Mouse (Mus musculus) erythroid progenitor cell, adult 5-6 weeks (primary cell): Measurements from ENCODE around the gene Nlrx1. TPM values are rescaled to one million over a fixed set of nuclear protein-coding genes. Genes with fewer than 3 reads are reported as not detected.

Experiments
- ATAC-seq: replicated peaks from 2 replicates; pipeline ENCODE4 v1.8.0; 2016; ENCODE audit warnings: moderate number of reproducible peaks, mild to moderate bottlenecking, moderate TSS enrichment, inconsistent platforms; ENCODE audit not compliant: poor library complexity, low FRiP score, severe bottlenecking
- total RNA-seq, 2 experiments: library from RNA; stranded (forward) in 1 of 2; stranded (reverse) in 1 of 2; fragments of 150-400 nt in 1 of 2; fragments of 186-747, 209-891 nt in 1 of 2; gene quantifications; 2 replicates each; pipeline versions ENCODE4 v1.2.3 to v1.2.4; 2015 to 2017; ENCODE audit warnings: low replicate concordance in 2 of 2

Gene Nlrx1
- total RNA-seq, 2 experiments from 2014 or later: 0.84 to 1.2 TPM

DNA sequence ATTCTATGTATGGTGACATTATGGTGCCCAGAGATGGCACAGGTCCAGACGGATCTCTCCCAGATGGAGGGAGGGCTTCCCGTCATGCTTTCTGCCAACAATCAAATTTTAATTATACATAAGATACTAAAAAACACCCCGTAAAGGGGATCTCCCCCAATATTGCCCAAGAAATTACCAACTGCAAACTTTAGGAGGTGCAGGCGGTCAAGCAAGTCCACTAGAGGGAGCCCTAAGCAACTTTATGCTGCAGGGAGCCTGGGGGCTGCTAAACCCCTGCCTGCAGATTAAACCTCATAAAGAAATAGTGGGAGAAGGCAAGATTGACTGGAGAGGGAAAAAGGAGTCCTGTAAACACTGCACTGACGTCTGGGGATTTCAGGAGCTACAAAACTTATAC lies 29.0 kb downstream of the Nlrx1 start:
- ATAC-seq: no peak; the same call in 1 of the 2 replicates

DNA sequence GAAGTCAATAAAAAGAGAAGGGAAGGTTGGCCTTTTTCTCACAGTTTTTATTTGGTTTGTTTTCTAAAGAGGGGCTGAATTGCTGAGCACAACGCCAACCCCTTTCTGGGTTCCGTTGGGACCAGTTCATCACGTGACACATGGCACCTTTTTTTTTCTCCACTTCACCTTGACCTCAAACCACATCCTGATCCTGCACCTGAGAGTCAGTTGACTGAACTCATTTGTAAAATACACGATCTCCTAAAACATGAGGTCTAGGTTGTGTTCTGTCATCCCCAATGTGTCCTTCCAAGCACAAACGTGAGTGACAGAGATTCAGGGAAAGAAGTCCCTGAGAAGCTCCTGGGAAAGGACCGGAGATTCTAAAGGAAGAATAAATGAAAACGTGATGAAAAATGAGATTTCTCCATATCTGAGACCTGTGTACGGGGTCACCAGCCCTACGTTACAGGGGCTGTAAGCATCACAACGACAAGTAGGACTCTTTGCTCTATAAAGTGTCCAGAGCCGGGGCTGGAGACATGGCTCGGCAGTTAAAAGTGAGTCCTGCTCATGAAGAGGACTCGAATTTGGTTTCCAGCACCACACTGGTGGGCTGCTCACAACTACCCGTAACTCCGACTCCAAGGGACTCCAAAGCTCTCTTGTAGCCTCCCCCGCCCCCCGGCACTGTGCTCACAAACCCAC lies 29.8 kb downstream of the Nlrx1 start:
- ATAC-seq: no peak

- no peak for ATAC-seq
These were observed 31.3 kb downstream of the Nlrx1 start for GRCm38 (mm10) chr9:44237128-44237527.

DNA sequence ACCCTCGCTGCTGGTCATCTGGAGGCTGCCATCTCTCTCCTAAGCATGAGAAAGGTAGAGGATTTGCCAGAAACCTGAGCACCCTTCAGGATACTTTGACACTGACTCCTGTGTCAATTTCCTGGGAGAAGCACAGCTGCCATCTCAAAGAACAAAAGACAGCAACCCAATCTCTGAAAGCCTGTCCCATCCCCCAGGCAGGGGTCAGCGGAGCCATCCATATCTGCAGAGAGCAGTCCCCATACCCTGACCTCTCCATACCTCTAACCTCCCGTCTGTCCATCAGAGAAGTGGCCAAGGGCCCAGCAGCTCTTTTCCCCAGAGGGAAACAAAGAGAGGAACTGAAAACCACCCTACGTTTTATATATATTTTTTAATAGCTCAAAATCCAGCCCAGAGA lies 31.8 kb downstream of the Nlrx1 start:
- ATAC-seq: no peak

DNA sequence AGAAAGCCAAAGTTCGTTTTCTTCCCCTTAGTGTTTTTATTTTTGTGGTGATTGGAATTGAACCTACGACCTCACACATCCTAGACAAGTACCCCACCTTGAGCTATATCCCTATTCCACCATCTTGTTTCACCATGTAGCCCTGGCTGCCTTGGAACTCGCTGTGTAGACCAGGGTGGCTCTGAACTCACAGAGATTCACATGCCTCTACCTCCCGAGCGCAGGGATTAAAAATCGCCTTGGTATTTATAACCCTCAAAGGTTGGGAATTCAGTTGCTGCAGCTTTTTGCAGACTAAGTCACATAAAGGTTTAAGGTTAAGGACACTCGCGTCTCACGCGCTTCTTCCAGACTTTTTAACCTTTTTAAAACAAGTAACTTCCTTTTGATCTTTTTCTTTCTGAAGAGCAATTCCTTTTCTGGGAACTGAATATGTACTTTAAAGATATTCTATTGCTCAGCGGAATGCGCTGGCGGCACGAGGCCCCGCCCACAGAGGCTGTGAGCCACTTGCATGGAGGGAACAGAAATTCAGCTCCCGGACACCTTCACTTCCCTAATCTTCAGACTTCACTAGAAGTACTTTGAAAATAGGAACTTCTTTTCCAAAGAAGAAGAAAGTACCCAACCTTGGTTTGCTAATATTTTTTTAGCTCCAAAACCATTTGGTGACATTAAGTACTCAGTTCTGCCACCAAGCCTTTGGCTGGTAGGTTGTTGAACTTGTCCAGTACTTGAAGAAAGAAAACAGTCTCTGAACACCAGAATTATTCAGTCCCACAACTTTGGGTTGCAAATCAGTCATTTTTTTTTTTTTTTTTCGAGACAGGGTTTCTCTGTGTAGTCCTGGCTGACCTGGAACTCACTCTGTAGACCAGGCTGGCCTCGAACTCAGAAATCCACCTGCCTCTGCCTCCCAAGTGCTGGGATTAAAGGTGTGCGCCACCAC lies 33.6 kb downstream of the Nlrx1 start:
- peak; percentile 76 for ATAC-seq

DNA sequence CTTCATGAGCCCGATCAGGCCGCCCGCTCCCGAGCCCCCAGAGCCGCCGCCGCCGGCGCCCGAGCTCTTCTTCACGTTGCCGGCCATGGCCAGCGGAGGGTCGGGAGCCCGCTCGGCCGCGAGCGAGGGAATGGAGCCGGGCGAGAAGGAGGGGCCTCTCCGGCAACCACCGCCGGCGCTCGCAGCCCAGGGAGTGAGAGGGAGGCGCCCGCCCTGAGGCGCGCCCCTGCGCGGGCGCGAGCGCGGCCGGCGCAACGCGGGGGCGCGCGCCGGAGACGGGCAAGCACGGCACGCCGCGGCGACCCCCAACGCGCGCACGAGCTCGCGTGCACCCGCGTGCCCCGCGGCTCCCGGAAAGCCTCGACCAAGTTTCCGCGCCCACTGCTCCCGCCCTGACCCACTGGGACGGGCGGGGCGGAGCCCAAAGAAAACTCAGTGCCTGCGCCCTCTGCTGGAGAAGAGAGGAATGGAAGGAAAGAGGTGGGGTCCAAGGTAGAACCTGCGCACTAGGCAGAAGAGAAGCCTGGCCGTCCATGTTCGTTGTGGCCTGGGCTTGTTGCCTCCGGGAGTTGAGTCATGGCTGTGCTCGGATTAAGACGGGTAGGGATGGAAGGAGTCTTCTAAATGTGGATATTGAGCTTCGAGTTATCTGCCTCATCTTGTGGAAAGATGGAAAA lies 34.5 kb downstream of the Nlrx1 start, which contains the start of gene Cbl:
Gene Cbl (minus strand): TSS at position 248 of the 677 bp plus-strand sequence.
- peak; percentile 85 for ATAC-seq

- ATAC-seq: peak; percentile 23
These were observed 35.2 kb downstream of the Nlrx1 start for GRCm38 (mm10) chr9:44233021-44233801.

GRCm38 (mm10) chr9:44231609-44232008 lies 36.8 kb downstream of the Nlrx1 start:
- ATAC-seq: no peak

DNA sequence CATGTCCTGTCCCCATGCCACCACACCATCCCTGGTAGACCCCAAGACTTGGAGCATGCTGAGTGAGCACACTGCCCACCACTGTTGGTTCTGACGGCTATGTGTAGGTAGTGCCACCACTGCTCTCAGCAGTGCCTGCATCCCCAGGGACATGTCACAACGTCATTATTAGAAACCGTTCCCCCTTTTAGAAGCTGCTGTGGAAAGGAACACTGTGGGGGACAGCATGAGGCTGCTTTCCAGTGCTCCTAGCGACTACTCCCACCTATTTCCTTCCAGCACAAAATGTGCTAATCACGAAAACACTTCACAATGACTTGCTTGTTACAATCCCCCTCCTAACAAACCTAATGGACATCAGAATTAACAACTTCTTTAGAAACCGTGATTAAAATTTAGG lies 42.4 kb downstream of the Nlrx1 start:
- ATAC-seq: no peak

GRCm38 (mm10) chr9:44213538-44213937 lies 54.9 kb downstream of the Nlrx1 start:
- ATAC-seq: no peak

- ATAC-seq: no peak
These were observed 56.0 kb downstream of the Nlrx1 start for GRCm38 (mm10) chr9:44212406-44212805.

- ATAC-seq: no peak
These were observed 59.0 kb downstream of the Nlrx1 start for GRCm38 (mm10) chr9:44209416-44209815.

GRCm38 (mm10) chr9:44207840-44208239 lies 60.6 kb downstream of the Nlrx1 start:
- no peak for ATAC-seq

Other genes starting within 250 kb of the Nlrx1 start
- 11.9 and 33.1 TPM in 2 replicates for gene Thy1, start 225.2 kb downstream of the Nlrx1 start, total RNA-seq (2015; ENCODE audit: low replicate concordance)
- gene Thy1, start 225.2 kb downstream of the Nlrx1 start, total RNA-seq (2017; ENCODE audit: low replicate concordance): 1.0 and 7.8 TPM in 2 replicates
- not detected in 2 replicates for gene Usp2, start 201.6 kb downstream of the Nlrx1 start, total RNA-seq (2015; ENCODE audit: low replicate concordance)
- 1.8 TPM in 1 of 2 replicates, not detected in the other for gene Usp2, start 201.6 kb downstream of the Nlrx1 start, total RNA-seq (2017; ENCODE audit: low replicate concordance)
- not detected in 2 replicates for gene Mfrp, start 166.9 kb downstream of the Nlrx1 start, total RNA-seq (2015; ENCODE audit: low replicate concordance)
- not detected in 2 replicates for gene Mfrp, start 166.9 kb downstream of the Nlrx1 start, total RNA-seq (2017; ENCODE audit: low replicate concordance)
- not detected in 2 replicates for gene C1qtnf5, start 161.4 kb downstream of the Nlrx1 start, total RNA-seq (2015; ENCODE audit: low replicate concordance)
- 1.4 TPM in 1 of 2 replicates, not detected in the other for gene C1qtnf5, start 161.4 kb downstream of the Nlrx1 start, total RNA-seq (2017; ENCODE audit: low replicate concordance)
- gene Gm49380, start 155.1 kb downstream of the Nlrx1 start, total RNA-seq (2015; ENCODE audit: low replicate concordance): not detected in 2 replicates
- gene Gm49380, start 155.1 kb downstream of the Nlrx1 start, total RNA-seq (2017; ENCODE audit: low replicate concordance): 1.4 TPM in 1 of 2 replicates, not detected in the other
- gene Rnf26, start 155.1 kb downstream of the Nlrx1 start, total RNA-seq (2015; ENCODE audit: low replicate concordance): 83.4 and 94.4 TPM in 2 replicates
- gene Rnf26, start 155.1 kb downstream of the Nlrx1 start, total RNA-seq (2017; ENCODE audit: low replicate concordance): 43.9 and 53.3 TPM in 2 replicates
- not detected in 2 replicates for gene Mcam, start 134.1 kb downstream of the Nlrx1 start, total RNA-seq (2015; ENCODE audit: low replicate concordance)
- gene Mcam, start 134.1 kb downstream of the Nlrx1 start, total RNA-seq (2017; ENCODE audit: low replicate concordance): 0.30 TPM in 1 of 2 replicates, not detected in the other
- 43.2 TPM in 2 replicates for gene Cbl, start 34.5 kb downstream of the Nlrx1 start, total RNA-seq (2015; ENCODE audit: low replicate concordance)
- 16.2 and 21.3 TPM in 2 replicates for gene Cbl, start 34.5 kb downstream of the Nlrx1 start, total RNA-seq (2017; ENCODE audit: low replicate concordance)
- not detected in 2 replicates for gene Ccdc153, start 27.9 kb downstream of the Nlrx1 start, total RNA-seq (2015; ENCODE audit: low replicate concordance)
- not detected in 2 replicates for gene Ccdc153, start 27.9 kb downstream of the Nlrx1 start, total RNA-seq (2017; ENCODE audit: low replicate concordance)
- gene Pdzd3, start 17.1 kb downstream of the Nlrx1 start, total RNA-seq (2015; ENCODE audit: low replicate concordance): not detected in 2 replicates
- gene Pdzd3, start 17.1 kb downstream of the Nlrx1 start, total RNA-seq (2017; ENCODE audit: low replicate concordance): not detected in 2 replicates
- 314 and 326 TPM in 2 replicates for gene Abcg4, start 20.0 kb upstream of the Nlrx1 start, total RNA-seq (2015; ENCODE audit: low replicate concordance)
- 111 and 113 TPM in 2 replicates for gene Abcg4, start 20.0 kb upstream of the Nlrx1 start, total RNA-seq (2017; ENCODE audit: low replicate concordance)
- gene Hinfp, start 37.1 kb upstream of the Nlrx1 start, total RNA-seq (2015; ENCODE audit: low replicate concordance): 37.5 and 59.1 TPM in 2 replicates
- 35.2 and 65.6 TPM in 2 replicates for gene Hinfp, start 37.1 kb upstream of the Nlrx1 start, total RNA-seq (2017; ENCODE audit: low replicate concordance)
- gene C2cd2l, start 51.7 kb upstream of the Nlrx1 start, total RNA-seq (2015; ENCODE audit: low replicate concordance): 46.1 and 54.8 TPM in 2 replicates
- 70.0 and 83.0 TPM in 2 replicates for gene C2cd2l, start 51.7 kb upstream of the Nlrx1 start, total RNA-seq (2017; ENCODE audit: low replicate concordance)
- 5.4 and 11.5 TPM in 2 replicates for gene Dpagt1, start 57.4 kb upstream of the Nlrx1 start, total RNA-seq (2015; ENCODE audit: low replicate concordance)
- 1.0 and 7.8 TPM in 2 replicates for gene Dpagt1, start 57.4 kb upstream of the Nlrx1 start, total RNA-seq (2017; ENCODE audit: low replicate concordance)
- gene H2afx, start 66.1 kb upstream of the Nlrx1 start, total RNA-seq (2015; ENCODE audit: low replicate concordance): 455 and 495 TPM in 2 replicates
- 1,704 and 2,100 TPM in 2 replicates for gene H2afx, start 66.1 kb upstream of the Nlrx1 start, total RNA-seq (2017; ENCODE audit: low replicate concordance)
- 2,720 and 2,790 TPM in 2 replicates for gene Hmbs, start 75.6 kb upstream of the Nlrx1 start, total RNA-seq (2015; ENCODE audit: low replicate concordance)
- gene Hmbs, start 75.6 kb upstream of the Nlrx1 start, total RNA-seq (2017; ENCODE audit: low replicate concordance): 1,215 and 1,747 TPM in 2 replicates
- gene Vps11, start 93.1 kb upstream of the Nlrx1 start, total RNA-seq (2015; ENCODE audit: low replicate concordance): 2.5 and 6.7 TPM in 2 replicates
- 9.5 and 15.7 TPM in 2 replicates for gene Vps11, start 93.1 kb upstream of the Nlrx1 start, total RNA-seq (2017; ENCODE audit: low replicate concordance)
- gene Hyou1, start 110.9 kb upstream of the Nlrx1 start, total RNA-seq (2015; ENCODE audit: low replicate concordance): 15.1 and 40.0 TPM in 2 replicates
- gene Hyou1, start 110.9 kb upstream of the Nlrx1 start, total RNA-seq (2017; ENCODE audit: low replicate concordance): 25.1 and 34.4 TPM in 2 replicates
- gene Slc37a4, start 128.3 kb upstream of the Nlrx1 start, total RNA-seq (2015; ENCODE audit: low replicate concordance): 0.72 and 5.0 TPM in 2 replicates
- 9.1 and 16.1 TPM in 2 replicates for gene Slc37a4, start 128.3 kb upstream of the Nlrx1 start, total RNA-seq (2017; ENCODE audit: low replicate concordance)
- gene Rps25, start 138.5 kb upstream of the Nlrx1 start, total RNA-seq (2015; ENCODE audit: low replicate concordance): 682 and 851 TPM in 2 replicates
- 327 and 425 TPM in 2 replicates for gene Rps25, start 138.5 kb upstream of the Nlrx1 start, total RNA-seq (2017; ENCODE audit: low replicate concordance)
- gene Trappc4, start 139.0 kb upstream of the Nlrx1 start, total RNA-seq (2015; ENCODE audit: low replicate concordance): 19.5 and 34.8 TPM in 2 replicates
- gene Trappc4, start 139.0 kb upstream of the Nlrx1 start, total RNA-seq (2017; ENCODE audit: low replicate concordance): 5.8 and 52.0 TPM in 2 replicates
- gene Ccdc84, start 150.0 kb upstream of the Nlrx1 start, total RNA-seq (2015; ENCODE audit: low replicate concordance): 32.1 and 61.2 TPM in 2 replicates
- gene Ccdc84, start 150.0 kb upstream of the Nlrx1 start, total RNA-seq (2017; ENCODE audit: low replicate concordance): 25.3 and 25.9 TPM in 2 replicates
- not detected in 2 replicates for gene Foxr1, start 172.5 kb upstream of the Nlrx1 start, total RNA-seq (2015; ENCODE audit: low replicate concordance)
- gene Foxr1, start 172.5 kb upstream of the Nlrx1 start, total RNA-seq (2017; ENCODE audit: low replicate concordance): not detected in 2 replicates
- not detected in 2 replicates for gene Upk2, start 186.4 kb upstream of the Nlrx1 start, total RNA-seq (2015; ENCODE audit: low replicate concordance)
- not detected in 2 replicates for gene Upk2, start 186.4 kb upstream of the Nlrx1 start, total RNA-seq (2017; ENCODE audit: low replicate concordance)
- 0.36 and 2.5 TPM in 2 replicates for gene Bcl9l, start 214.2 kb upstream of the Nlrx1 start, total RNA-seq (2015; ENCODE audit: low replicate concordance)
- gene Bcl9l, start 214.2 kb upstream of the Nlrx1 start, total RNA-seq (2017; ENCODE audit: low replicate concordance): 1.2 and 1.7 TPM in 2 replicates